In the genomic region with DNA sequence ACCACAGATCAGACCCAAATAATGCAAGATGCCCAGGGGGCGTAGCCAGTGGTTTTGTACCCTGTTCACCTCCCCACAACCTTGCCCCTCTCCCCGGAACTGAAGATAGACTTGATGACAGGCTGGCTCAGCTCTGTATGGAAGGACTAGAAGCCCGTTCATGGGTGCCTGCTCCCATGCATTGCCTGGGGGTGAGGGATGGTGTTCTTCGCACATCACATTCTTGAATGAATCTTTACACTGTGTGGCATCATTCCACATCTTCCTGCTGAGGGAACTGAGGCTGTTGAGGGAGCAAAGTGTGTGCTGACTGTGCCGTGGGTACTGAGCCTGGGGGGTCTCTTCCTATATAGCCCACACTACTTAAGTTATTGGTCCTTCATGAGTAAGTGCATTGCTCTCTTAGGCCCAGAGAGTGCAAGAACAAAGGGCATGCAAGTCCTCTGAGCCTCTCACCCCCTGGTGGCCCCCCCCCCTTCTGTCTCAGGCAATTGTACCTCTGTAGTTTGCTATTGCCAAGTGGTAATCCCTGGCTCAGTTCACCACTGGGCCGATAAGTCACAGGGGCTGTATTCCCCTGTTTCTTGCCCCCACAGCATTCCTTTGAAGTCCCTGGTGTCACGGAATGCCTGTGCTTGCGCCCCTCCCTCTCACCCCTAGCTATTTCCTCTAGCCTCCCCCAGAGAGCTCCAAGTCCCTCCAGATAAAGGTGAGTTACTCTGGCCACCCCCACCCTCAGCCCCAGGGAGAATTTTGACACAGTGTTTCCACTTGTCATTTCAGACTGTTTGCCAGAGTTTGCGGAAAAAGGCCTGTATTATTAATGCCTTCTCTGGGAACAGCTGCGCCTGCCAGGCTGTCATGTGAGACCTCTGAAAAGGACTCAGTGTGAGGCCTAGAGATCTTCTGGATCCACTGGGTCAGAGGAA, we compare ENCODE assay signal across 8 mouse cellular contexts. TPM values are rescaled to one million over a fixed set of nuclear protein-coding genes. Genes with fewer than 3 reads are reported as not detected.
A peak's percentile ranks its signal among the peaks of the same experiment; 100 is the strongest.
DNase-seq lines count a peak whose midpoint lies in the region; ATAC-seq and TF ChIP-seq lines count a peak whose summit lies in the region.

No protein-coding gene starts in this region.

- H3K9me3 ChIP-seq in intestine, embryonic 14.5 days (ENCODE audit: control insufficient read depth, low read length): no peaks in the 10 kb centered on the region
- no peaks in the 10 kb centered on the region for H3K9me3 ChIP-seq in intestine, postnatal 0 days (ENCODE audit: control insufficient read depth)
- H3K9me3 ChIP-seq in forebrain, embryonic 12.5 days: no peaks in the 10 kb centered on the region
- H3K9me3 ChIP-seq in kidney, postnatal 0 days (replicated peaks; ENCODE audit: low read length): no peaks in the 10 kb centered on the region

- no peak overlapping the region for H3K4me2 ChIP-seq in intestine, embryonic 14.5 days (ENCODE audit: low read length)
- H3K4me2 ChIP-seq in intestine, postnatal 0 days (replicated peaks; ENCODE audit: low read depth): no peak overlapping the region
- H3K4me2 ChIP-seq in forebrain, embryonic 12.5 days: 0 out of 2 replicates have a peak overlapping the region, but pooled peaks have one; percentile 19
- H3K4me2 ChIP-seq in kidney, postnatal 0 days (ENCODE audit: low read length): no peak overlapping the region

- no peak overlapping the region for H3K4me3 ChIP-seq in intestine, embryonic 14.5 days (ENCODE audit: low read depth, low read length)
- no peak overlapping the region for H3K4me3 ChIP-seq in intestine, postnatal 0 days (ENCODE audit: low read depth, low read length)
- no peak overlapping the region for H3K4me3 ChIP-seq in forebrain, embryonic 12.5 days (replicated peaks)
- H3K4me3 ChIP-seq in kidney, postnatal 0 days (replicated peaks; ENCODE audit: low read depth, low read length): no peak overlapping the region
- no peak overlapping the region for H3K4me3 ChIP-seq in olfactory bulb, adult 2 months (ENCODE audit: insufficient read depth, low read depth, low read length)

- no peaks in the 10 kb centered on the region for H3K36me3 ChIP-seq in intestine, embryonic 14.5 days (ENCODE audit: control insufficient read depth, insufficient read depth, low read length)
- H3K36me3 ChIP-seq in intestine, postnatal 0 days (ENCODE audit: control insufficient read depth, insufficient read depth): no peaks in the 10 kb centered on the region
- no peaks in the 10 kb centered on the region for H3K36me3 ChIP-seq in forebrain, embryonic 12.5 days (replicated peaks)
- no peaks in the 10 kb centered on the region for H3K36me3 ChIP-seq in kidney, postnatal 0 days (ENCODE audit: insufficient read depth, low read length)

- ATAC-seq in intestine, embryonic 14.5 days (replicated peaks; ENCODE audit: low FRiP score, low TSS enrichment, low read depth): peak; percentile 56
- no peak for ATAC-seq in intestine, postnatal 0 days
- ATAC-seq in forebrain, embryonic 12.5 days (ENCODE audit: low FRiP score): peak; percentile 56; the same call in 1 of the 2 replicates
- ATAC-seq in kidney, postnatal 0 days (replicated peaks; ENCODE audit: low FRiP score, low read depth): peak; percentile 47; the same call in 1 of the 2 replicates

- peaks cover 40% of the 10 kb centered on the region for H3K4me1 ChIP-seq in intestine, embryonic 14.5 days (replicated peaks; ENCODE audit: control insufficient read depth, insufficient read depth, low read length)
- H3K4me1 ChIP-seq in intestine, postnatal 0 days (replicated peaks; ENCODE audit: control insufficient read depth, insufficient read depth, low read length): 0 out of 2 replicates have a peak, but pooled peaks cover 3% of the 10 kb centered on the region
- peaks cover 46% of the 10 kb centered on the region for H3K4me1 ChIP-seq in forebrain, embryonic 12.5 days
- peaks cover 32% of the 10 kb centered on the region for H3K4me1 ChIP-seq in kidney, postnatal 0 days (replicated peaks; ENCODE audit: insufficient read depth, low read length)
- peaks cover 40% of the 10 kb centered on the region for H3K4me1 ChIP-seq in olfactory bulb, adult 2 months (ENCODE audit: control insufficient read depth, insufficient read depth, low read length)

- H3K27me3 ChIP-seq in intestine, embryonic 14.5 days (replicated peaks; ENCODE audit: control insufficient read depth, insufficient read depth, low read length): no peaks in the 10 kb centered on the region
- H3K27me3 ChIP-seq in intestine, postnatal 0 days (replicated peaks; ENCODE audit: control insufficient read depth, insufficient read depth, low read length): no peaks in the 10 kb centered on the region
- peaks cover 11% of the 10 kb centered on the region for H3K27me3 ChIP-seq in forebrain, embryonic 12.5 days
- no peaks in the 10 kb centered on the region for H3K27me3 ChIP-seq in kidney, postnatal 0 days (ENCODE audit: insufficient read depth, low read length)

- no peak for TF ChIP-seq POLR2A in olfactory bulb, adult 2 months (IDR thresholded peaks at IDR 0.05; ENCODE audit: insufficient read depth, low read depth, low read length)

- no peak overlapping the region for H3K9ac ChIP-seq in intestine, embryonic 14.5 days (ENCODE audit: low read length)
- no peak overlapping the region for H3K9ac ChIP-seq in intestine, postnatal 0 days (ENCODE audit: low read depth, low read length)
- no peak overlapping the region for H3K9ac ChIP-seq in forebrain, embryonic 12.5 days
- H3K9ac ChIP-seq in kidney, postnatal 0 days (ENCODE audit: low read depth, low read length): 0 out of 2 replicates have a peak overlapping the region, but pooled peaks have one; percentile 4

- TF ChIP-seq CTCF in intestine, postnatal 0 days (IDR thresholded peaks at IDR 0.05; ENCODE audit: low read depth): no peak
- TF ChIP-seq CTCF in kidney, postnatal 0 days (IDR thresholded peaks at IDR 0.05; ENCODE audit: low read depth): no peak
- TF ChIP-seq CTCF in olfactory bulb, adult 2 months (IDR thresholded peaks at IDR 0.05; ENCODE audit: insufficient read depth, low read depth, low read length): no peak

- 30% methylated on average over 10 of the region's 10 CpGs for WGBS in intestine, embryonic 14.5 days
- WGBS in intestine, postnatal 0 days: 49% methylated on average over 10 of the region's 10 CpGs
- 20% methylated on average over 10 of the region's 10 CpGs for WGBS in forebrain, embryonic 12.5 days
- 26% methylated on average over 10 of the region's 10 CpGs for WGBS in kidney, postnatal 0 days
- 64% methylated on average over 10 of the region's 10 CpGs for WGBS in olfactory bulb, adult 2 months

- peak overlapping the region; percentile 38; the same call in 1 of the 2 replicates for H3K27ac ChIP-seq in intestine, embryonic 14.5 days (ENCODE audit: low read depth)
- H3K27ac ChIP-seq in intestine, postnatal 0 days (ENCODE audit: low read depth, low read length): no peak overlapping the region
- H3K27ac ChIP-seq in forebrain, embryonic 12.5 days: peak overlapping the region; percentile 63
- H3K27ac ChIP-seq in kidney, postnatal 0 days: peak overlapping the region; percentile 64
- peak overlapping the region; percentile 58 for H3K27ac ChIP-seq in olfactory bulb, adult 2 months (ENCODE audit: insufficient read depth, low read depth, low read length)

- no peak for DNase-seq in intestine, embryonic 14.5 days (ENCODE audit: low spot score)
- DNase-seq in MN1 (ENCODE audit: low spot score): peak; percentile 19
- peak; percentile 58 for DNase-seq in kidney, postnatal 0 days (ENCODE audit: low spot score)
- DNase-seq in cerebellum, postnatal 36 days: no peak
- DNase-seq in cerebellum, adult 11 months: no peak

RNA-seq across cellular contexts. Expression of a gene that starts 45.7 kb away (rescaled TPM):
- 22.4 and 26.7 TPM in 2 replicates for polyA plus RNA-seq in intestine, embryonic 14.5 days (2014; fragmentation: Nextera tagmentation; extraction: Ambion mirVana)
- 6.0 and 6.8 TPM in 2 replicates for polyA plus RNA-seq in intestine, postnatal 0 days (2015; fragmentation: Nextera tagmentation; extraction: Ambion mirVana)
- 34.6 and 36.2 TPM in 2 replicates for polyA plus RNA-seq in forebrain, embryonic 12.5 days (2016; fragmentation: Nextera tagmentation; extraction: Ambion mirVana)
- polyA plus RNA-seq in kidney, postnatal 0 days (2015; fragmentation: Nextera tagmentation; extraction: Ambion mirVana): 24.5 and 28.6 TPM in 2 replicates
- polyA plus RNA-seq in olfactory bulb, adult 2 months (2012; ENCODE audit: insufficient read depth, insufficient read length, low replicate concordance, missing spikeins): not detected in 2 replicates

Comparison
In these comparisons a context has a peak if more than half of its experiments do, and no peak if none do; other contexts are left out.
1. DNase-seq: peak in MN1 (single experiment) and kidney, postnatal 0 days (single experiment); none in intestine, embryonic 14.5 days (single experiment), cerebellum, postnatal 36 days (0 of 2) and cerebellum, adult 11 months (single experiment).